Mouse (Mus musculus) adrenal gland, postnatal 0 days (tissue): ENCODE data around the gene Olfr1342. TPM values are rescaled to one million over a fixed set of nuclear protein-coding genes. Genes with fewer than 3 reads are reported as not detected.

ENCODE experiments used
- polyA plus RNA-seq: library from polyadenylated mRNA; unstranded; fragments of >200 nt; fragmentation: Nextera tagmentation; extraction: Ambion mirVana; gene quantifications from 2 replicates; pipeline ENCODE4 v1.2.1, GENCODE M21; 2015

Gene Olfr1342
- polyA plus RNA-seq: not detected in 2 replicates

DNA sequence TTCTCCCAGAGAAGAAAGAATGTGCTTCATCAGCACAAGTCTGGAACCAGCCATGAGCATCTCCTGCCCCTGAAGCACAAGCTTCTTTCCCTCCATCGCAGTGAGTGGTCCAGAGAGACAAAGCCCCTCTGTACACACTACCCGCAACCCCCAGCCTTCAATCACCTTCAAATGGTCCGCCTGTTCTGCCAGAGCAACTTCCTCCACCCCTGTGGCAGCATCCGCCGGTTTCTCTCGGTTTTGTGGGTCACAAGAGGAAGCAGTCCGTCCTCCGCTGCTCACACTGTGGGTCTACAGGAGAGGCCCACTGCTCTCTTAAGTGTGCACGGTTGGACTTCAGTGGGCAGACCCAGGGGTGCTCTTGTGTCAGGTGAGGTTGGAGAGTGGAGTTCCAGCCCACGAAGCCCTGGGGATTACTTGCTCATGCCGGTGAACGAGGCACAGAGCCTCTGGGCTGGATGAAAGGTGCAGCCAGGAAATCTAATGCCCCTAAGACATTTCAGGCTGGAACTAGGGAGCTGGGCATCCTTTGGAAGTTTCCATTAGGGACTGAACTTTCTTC, at the start of gene Olfr1342:
Olfr1342 (minus strand) TSS at position 345 of the 562 bp plus-strand sequence.

DNA sequence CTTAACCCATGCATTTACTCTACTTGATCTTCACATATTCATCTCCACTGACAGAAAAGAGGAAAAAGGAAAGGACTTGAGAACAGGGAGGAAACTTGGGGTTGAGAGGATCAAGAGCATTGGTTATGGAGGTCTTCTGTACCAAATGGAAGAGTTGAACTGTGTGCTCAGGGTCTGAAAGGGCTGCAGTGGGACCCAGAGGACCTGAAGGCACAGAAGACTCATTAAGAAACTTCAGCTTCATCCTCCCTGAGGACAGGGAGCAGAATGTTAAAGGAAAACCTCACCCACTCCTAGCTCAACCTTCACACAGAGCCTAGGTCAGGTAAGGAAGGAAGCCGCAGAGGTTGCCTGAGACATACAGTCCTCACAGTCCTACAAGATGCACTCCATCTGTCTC, 39.3 kb upstream of the Olfr1342 start, which contains the start of gene Olfr1339:
Olfr1339 (plus strand) TSS at position 301 of the 400 bp plus-strand sequence.

DNA sequence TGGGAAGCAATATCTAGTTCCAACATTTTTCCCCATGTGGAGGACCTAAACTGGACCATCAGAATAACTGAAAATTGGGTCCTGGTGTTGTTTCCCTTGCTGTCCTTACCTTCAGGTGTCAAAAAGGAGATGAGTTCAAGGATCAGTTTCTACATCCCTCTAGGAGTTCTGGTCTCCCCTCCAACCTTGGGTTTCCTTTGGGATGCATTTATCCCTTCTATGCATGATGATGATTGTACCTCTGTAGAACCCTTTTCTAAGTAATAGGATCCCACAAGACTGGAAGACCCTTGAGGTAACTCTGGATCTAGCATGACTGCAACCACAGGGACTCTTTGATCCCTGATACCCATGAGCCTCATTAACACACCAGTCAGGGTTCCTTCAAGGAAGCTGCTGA, 27.3 kb upstream of the Olfr1342 start, which contains the start of gene Olfr1340:
Olfr1340 (plus strand) TSS at position 301 of the 400 bp plus-strand sequence.

GRCm38 (mm10) chr4:118703223-118703622, 10.7 kb upstream of the Olfr1342 start, which contains the start of gene Olfr1341:
Gene Olfr1341 (plus strand): TSS chr4:118703523.

GRCm38 (mm10) chr4:118658652-118659051, 33.9 kb downstream of the Olfr1342 start, which contains the start of gene Olfr62:
Gene Olfr62 (plus strand): TSS chr4:118658952.

Other genes starting within 250 kb of the Olfr1342 start
- gene Mpl, start 235.2 kb downstream of the Olfr1342 start, polyA plus RNA-seq: 0.32 and 0.62 TPM in 2 replicates
- gene Tie1, start 202.7 kb downstream of the Olfr1342 start, polyA plus RNA-seq: 12.7 and 25.6 TPM in 2 replicates
- 0.30 and 0.80 TPM in 2 replicates for gene 2610528J11Rik, start 165.8 kb downstream of the Olfr1342 start, polyA plus RNA-seq
- 0.93 and 1.2 TPM in 2 replicates for gene Tmem125, start 148.7 kb downstream of the Olfr1342 start, polyA plus RNA-seq
- 0.12 and 0.65 TPM in 2 replicates for gene Cfap57, start 72.0 kb downstream of the Olfr1342 start, polyA plus RNA-seq
- gene Ebna1bp2, start 72.0 kb downstream of the Olfr1342 start, polyA plus RNA-seq: 116 TPM in 2 replicates
- gene Olfr62, start 33.8 kb downstream of the Olfr1342 start, polyA plus RNA-seq: not detected in 2 replicates
- gene Olfr1341, start 10.8 kb upstream of the Olfr1342 start, polyA plus RNA-seq: not detected in 2 replicates
- gene Olfr1340, start 27.4 kb upstream of the Olfr1342 start, polyA plus RNA-seq: not detected in 2 replicates
- gene Olfr1339, start 39.4 kb upstream of the Olfr1342 start, polyA plus RNA-seq: not detected in 2 replicates
- not detected in 2 replicates for gene Olfr1338, start 66.0 kb upstream of the Olfr1342 start, polyA plus RNA-seq
- gene Olfr1337, start 89.8 kb upstream of the Olfr1342 start, polyA plus RNA-seq: not detected in 2 replicates
- not detected in 2 replicates for gene Olfr1335, start 117.2 kb upstream of the Olfr1342 start, polyA plus RNA-seq
- gene Olfr1333, start 143.5 kb upstream of the Olfr1342 start, polyA plus RNA-seq: not detected in 2 replicates
- gene Olfr1331, start 171.9 kb upstream of the Olfr1342 start, polyA plus RNA-seq: not detected in 2 replicates
- not detected in 2 replicates for gene Olfr1330, start 195.8 kb upstream of the Olfr1342 start, polyA plus RNA-seq
- gene Olfr1329, start 224.7 kb upstream of the Olfr1342 start, polyA plus RNA-seq: not detected in 2 replicates
- not detected in 2 replicates for gene Olfr1328, start 245.9 kb upstream of the Olfr1342 start, polyA plus RNA-seq